Mouse (Mus musculus) olfactory bulb, adult 2 months (tissue): ENCODE measurements around the gene Inpp5d.

Experiments
- CTCF ChIP-seq: fragments of 200-500 bp; IDR thresholded peaks from 2 replicates; pipeline ENCODE4 v1.5.1; 2012; ENCODE audit warnings: low read depth, mild to moderate bottlenecking, low read length, moderate library complexity; ENCODE audit not compliant: insufficient read depth
- POLR2A ChIP-seq: fragments of 200-500 bp; IDR thresholded peaks from 2 replicates; pipeline ENCODE4 v1.6.1; 2012; ENCODE audit warnings: mild to moderate bottlenecking, low read depth, low read length, moderate library complexity; ENCODE audit not compliant: insufficient read depth

DNA sequence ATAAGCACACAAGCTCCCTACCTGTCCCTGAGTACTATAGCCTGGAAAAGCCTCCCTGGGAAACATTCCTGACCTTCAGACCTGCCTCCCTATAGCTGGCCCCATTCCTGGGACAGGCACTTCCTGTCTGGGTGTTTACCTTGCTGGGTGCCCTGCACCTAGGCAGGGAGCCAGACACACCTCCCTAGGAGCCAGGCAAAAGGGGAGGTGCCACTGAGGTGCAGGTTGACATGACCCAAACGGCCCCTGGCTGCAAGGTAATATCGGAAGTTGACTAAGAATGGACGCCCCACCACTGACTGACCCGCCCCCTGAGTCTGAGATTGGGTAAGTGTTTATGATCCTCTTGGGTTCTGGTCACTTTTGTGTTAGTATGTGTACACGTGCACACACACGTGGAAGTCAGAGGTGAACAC lies 46.3 kb upstream of the Inpp5d start, which contains the start of gene Ngef:
- TF ChIP-seq POLR2A, result no peak
- no peak for TF ChIP-seq CTCF
